Comparison of ENCODE assay signal across 10 mouse cellular contexts in the genomic region with DNA sequence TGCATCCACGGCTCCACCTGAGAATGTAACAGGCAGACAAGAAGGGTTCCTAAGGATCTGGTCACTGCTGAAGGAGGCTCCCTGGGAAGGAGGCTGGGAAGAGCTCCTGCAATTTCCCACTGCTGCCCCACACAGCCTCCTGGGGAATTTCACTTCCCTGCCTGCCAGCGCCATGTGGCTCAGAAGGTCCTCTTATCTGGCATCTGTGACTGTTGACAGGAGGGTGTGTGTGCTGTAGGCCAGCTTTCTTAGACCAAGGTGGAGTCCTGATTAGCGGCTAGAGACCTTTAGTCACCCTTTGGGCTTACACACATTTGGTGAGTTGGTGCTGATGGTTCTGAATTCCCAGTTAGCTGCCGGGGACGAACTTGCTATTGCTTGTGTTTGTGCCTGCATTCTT. TPM values are rescaled to one million over a fixed set of nuclear protein-coding genes. Genes with fewer than 3 reads are reported as not detected.
DNase-seq lines count a peak whose midpoint lies in the region; ATAC-seq lines count a peak whose summit lies in the region.
"Had no signal": no experiment of that assay in that cellular context is flagged by ENCODE, and none has a peak within 500 bp of the region (broad histone marks: within the 10 kb centered on the region; RNA-seq: fewer than 3 reads in every experiment).

No protein-coding gene starts in this region.

- DNase-seq in cerebellum, postnatal 10 days = peak; percentile 39 to 52
- no peak for DNase-seq in cerebellum, postnatal 4 days (ENCODE audit: low spot score in 2 of 2)
- peak; percentile 31 for DNase-seq in c-Kit-positive CD71-positive TER-119-negative erythroid progenitor cells, embryonic 14.5 days (ENCODE audit: low read depth)
- peak; percentile 56 for DNase-seq in heart, postnatal 4 days
- no peak for DNase-seq in spleen, postnatal 36 days (ENCODE audit: low spot score in 2 of 2)
- DNase-seq in gastrocnemius, postnatal 25 days = no peak
- no peak for DNase-seq in layer of hippocampus, postnatal 25 days (ENCODE audit: extremely low spot score in 1 of 2, low spot score in 1 of 2)
- DNase-seq: right cerebral cortex, postnatal 4 days; thymus, postnatal 25 days had no signal

- peak; percentile 93 for ATAC-seq in megakaryocyte progenitor cell, adult 5-6 weeks (replicated peaks; ENCODE audit: poor library complexity)

RNA-seq across cellular contexts. Expression of a gene that starts 28.0 kb away (rescaled TPM):
- 10 to 100 TPM; 36.9 to 43.8 TPM for total RNA-seq in heart, postnatal 4 days (2021)
- 2.4 and 2.9 TPM in 2 replicates for total RNA-seq in megakaryocyte progenitor cell, adult 5-6 weeks (2015)
- 3.8 and 4.2 TPM in 2 replicates for total RNA-seq in megakaryocyte progenitor cell, adult 5-6 weeks (2017)
- total RNA-seq in gastrocnemius, postnatal 25 days (2021) = 10 to 100 TPM; 36.3 to 50.5 TPM
- total RNA-seq in layer of hippocampus, postnatal 25 days (2021) = 10 to 100 TPM; 49.1 to 55.9 TPM

Comparison
In these comparisons a context has a peak if more than half of its experiments do, and no peak if none do; other contexts are left out.
1. DNase-seq: peak in cerebellum, postnatal 10 days (2 of 2), c-Kit-positive CD71-positive TER-119-negative erythroid progenitor cells, embryonic 14.5 days (single experiment) and heart, postnatal 4 days (single experiment); none in cerebellum, postnatal 4 days (0 of 2), spleen, postnatal 36 days (0 of 2), gastrocnemius, postnatal 25 days (single experiment) and layer of hippocampus, postnatal 25 days (0 of 2).
2. RNA of a gene that starts 28.0 kb away (total RNA-seq): 49.1 to 55.9 TPM in layer of hippocampus, postnatal 25 days, 36.3 to 50.5 TPM in gastrocnemius, postnatal 25 days and 36.9 to 43.8 TPM in heart, postnatal 4 days; 2.4 to 4.2 TPM in megakaryocyte progenitor cell, adult 5-6 weeks; every median in the first group is over 4 times any median in the second.